Mouse (Mus musculus): ENCODE measurements around the gene St3gal2. TPM values are rescaled to one million over a fixed set of nuclear protein-coding genes. Genes with fewer than 3 reads are reported as not detected.
"Not testable (repeated sequence)": the region's sequence is repeated elsewhere in the genome, so short reads cannot be mapped to it uniquely, and the experiment has no call there.

The St3gal2 gene
- total and polyA plus RNA-seq, 3 experiments = 20.2 to 25.9 (median 22.0) TPM

- intact Hi-C loops (cut with DNase I) = loop anchor here (2.0 kb wide), 1 partner anchor 26 kb away; no protein-coding TSS in a partner anchor
- DNase-seq = no peak
- peak overlapping the region; percentile 93 for H3K4me3 ChIP-seq
- peak overlapping the region; percentile 98 for H3K9ac ChIP-seq (ENCODE audit: low read depth, low read length)
- peaks cover 3% of the 10 kb centered on the region for H3K4me1 ChIP-seq (ENCODE audit: control insufficient read depth, insufficient read depth, low read length)
- peaks cover 2% of the 10 kb centered on the region; the same call in 1 of the 2 replicates for H3K79me2 ChIP-seq (replicated peaks; ENCODE audit: control insufficient read depth, insufficient read depth, low read length)
- H3K36me3 ChIP-seq (ENCODE audit: control insufficient read depth, insufficient read depth, low read length) = no peaks in the 10 kb centered on the region
- no peaks in the 10 kb centered on the region for H3K27me3 ChIP-seq (ENCODE audit: control insufficient read depth, insufficient read depth, low read length)
- peak overlapping the region; percentile 78 for H3K27ac ChIP-seq
- TF ChIP-seq EP300 (IDR thresholded peaks at IDR 0.05; ENCODE audit: insufficient read depth, low read depth, low read length) = no peak
- TF ChIP-seq POLR2A (IDR thresholded peaks at IDR 0.05; ENCODE audit: insufficient read depth, low read depth, low read length) = no peak
- no peak for TF ChIP-seq CTCF (IDR thresholded peaks at IDR 0.05)
- 31% methylated on average over 16 of the region's 16 CpGs for WGBS
These were observed 77.1 kb downstream of the St3gal2 start for GRCm38 (mm10) chr8:110996641-110997430.

GRCm38 (mm10) chr8:110997547-110998531 is 78.1 kb downstream of the St3gal2 start, which contains the start of gene Ddx19a:
Ddx19a (minus strand) TSS chr8:110997800.
- Histone ChIP-seq H3K27me3 (ENCODE audit: control insufficient read depth, insufficient read depth, low read length) (no peaks in the 10 kb centered on the region), H3K4me3 (peak within 1 kb of the TSS; percentile 93), H3K9ac (ENCODE audit: low read depth, low read length) (peak within 1 kb of the TSS; percentile 98), H3K4me1 (ENCODE audit: control insufficient read depth, insufficient read depth, low read length) (peaks cover 3% of the 10 kb centered on the region), H3K36me3 (ENCODE audit: control insufficient read depth, insufficient read depth, low read length) (no peaks in the 10 kb centered on the region), H3K27ac (peak within 1 kb of the TSS; percentile 78), H3K79me2 (replicated peaks; ENCODE audit: control insufficient read depth, insufficient read depth, low read length) (peaks cover 2% of the 10 kb centered on the region; the same call in 1 of the 2 replicates)
- intact Hi-C loops (cut with DNase I) = loop anchor here (2.0 kb wide), 2 partner anchors 27 kb away; no protein-coding TSS in a partner anchor
- peak; percentile 91 for DNase-seq
- whole genome bisulfite sequencing = 4% methylated on average over 58 of the region's 58 CpGs
- TF ChIP-seq CTCF (IDR thresholded peaks at IDR 0.05) (peak; percentile 71), EP300 (IDR thresholded peaks at IDR 0.05; ENCODE audit: insufficient read depth, low read depth, low read length) (no peak), POLR2A (IDR thresholded peaks at IDR 0.05; ENCODE audit: insufficient read depth, low read depth, low read length) (peak; percentile 80)

GRCm38 (mm10) chr8:111010230-111010991 is 90.7 kb downstream of the St3gal2 start:
- DNase-seq; intact Hi-C loops (cut with DNase I); H3K27me3 ChIP-seq (ENCODE audit: control insufficient read depth, insufficient read depth, low read length); H3K4me3 ChIP-seq; H3K36me3 ChIP-seq (ENCODE audit: control insufficient read depth, insufficient read depth, low read length); H3K4me1 ChIP-seq (ENCODE audit: control insufficient read depth, insufficient read depth, low read length); H3K27ac ChIP-seq; H3K9ac ChIP-seq (ENCODE audit: low read depth, low read length); H3K79me2 ChIP-seq (replicated peaks; ENCODE audit: control insufficient read depth, insufficient read depth, low read length): not testable (repeated sequence)
- 82% methylated on average over 9 of the region's 10 CpGs for WGBS

Small RNA genes within 50 kb of the gene (microRNA-seq; reads per million reads assigned to microRNA genes)
- gene Mir3473d = 0 to 0.77 reads per million in 2 experiments

Other genes with a start within 250 kb of the St3gal2 start
- gene Mtss1l, start 198.4 kb upstream of the St3gal2 start, total RNA-seq (2021) = 10 to 100 TPM; 38.8 to 39.6 TPM
- 34.3 and 39.7 TPM in 2 replicates for gene Mtss1l, start 198.4 kb upstream of the St3gal2 start, polyA plus RNA-seq (2012; rRNA removed)
- gene Il34, start 114.0 kb upstream of the St3gal2 start, total RNA-seq (2021) = 1 to 10 TPM; 3.3 to 5.3 TPM
- 7.2 and 15.3 TPM in 2 replicates for gene Il34, start 114.0 kb upstream of the St3gal2 start, polyA plus RNA-seq (2012; rRNA removed)
- gene Cog4, start 73.3 kb upstream of the St3gal2 start, total RNA-seq (2021) = 10 to 100 TPM; 66.2 to 74.1 TPM
- gene Cog4, start 73.3 kb upstream of the St3gal2 start, polyA plus RNA-seq (2012; rRNA removed) = 34.8 and 51.5 TPM in 2 replicates
- gene Sf3b3, start 73.1 kb upstream of the St3gal2 start, total RNA-seq (2021) = 10 to 100 TPM; 38.3 to 39.7 TPM
- gene Sf3b3, start 73.1 kb upstream of the St3gal2 start, polyA plus RNA-seq (2012; rRNA removed) = 19.2 and 34.3 TPM in 2 replicates
- gene Fuk, start 17.4 kb upstream of the St3gal2 start, total RNA-seq (2021) = 1 to 10 TPM; 4.5 to 4.6 TPM
- gene Fuk, start 17.4 kb upstream of the St3gal2 start, polyA plus RNA-seq (2012; rRNA removed) = 6.2 and 8.8 TPM in 2 replicates
- 10 to 100 TPM; 31.7 to 34.8 TPM for gene Ddx19a, start 77.9 kb downstream of the St3gal2 start, total RNA-seq (2021)
- gene Ddx19a, start 77.9 kb downstream of the St3gal2 start, polyA plus RNA-seq (2012; rRNA removed) = 18.0 and 29.5 TPM in 2 replicates
- gene Ddx19b, start 111.8 kb downstream of the St3gal2 start, total RNA-seq (2021) = 10 to 100 TPM; 10.3 TPM
- 3.2 and 6.2 TPM in 2 replicates for gene Ddx19b, start 111.8 kb downstream of the St3gal2 start, polyA plus RNA-seq (2012; rRNA removed)
- 10 to 100 TPM; 31.9 to 38.1 TPM for gene Aars, start 113.2 kb downstream of the St3gal2 start, total RNA-seq (2021)
- 19.4 and 28.3 TPM in 2 replicates for gene Aars, start 113.2 kb downstream of the St3gal2 start, polyA plus RNA-seq (2012; rRNA removed)
- gene Exosc6, start 136.4 kb downstream of the St3gal2 start, total RNA-seq (2021) = not detected
- not detected in 2 replicates for gene Exosc6, start 136.4 kb downstream of the St3gal2 start, polyA plus RNA-seq (2012; rRNA removed)
- 1 to 10 TPM; 1.1 to 1.3 TPM for gene Clec18a, start 172.5 kb downstream of the St3gal2 start, total RNA-seq (2021)
- 1.1 and 1.6 TPM in 2 replicates for gene Clec18a, start 172.5 kb downstream of the St3gal2 start, polyA plus RNA-seq (2012; rRNA removed)
- 100 to 1,000 TPM in 1 of 2 experiments, 10 to 100 TPM in 1; 88.3 to 114 TPM for gene Pdpr, start 174.7 kb downstream of the St3gal2 start, total RNA-seq (2021)
- 28.5 and 55.3 TPM in 2 replicates for gene Pdpr, start 174.7 kb downstream of the St3gal2 start, polyA plus RNA-seq (2012; rRNA removed)